ENCODE assay signal across 8 mouse cellular contexts in genomic region chr16:21322437-21322836, GRCm38 (mm10).
A peak's percentile ranks its signal among the peaks of the same experiment; 100 is the strongest.
DNase-seq lines count a peak whose midpoint lies in the region; ATAC-seq and TF ChIP-seq lines count a peak whose summit lies in the region.

No protein-coding gene starts in this region.

- H3K27me3 ChIP-seq in hindbrain, postnatal 0 days (ENCODE audit: insufficient read depth, low read length) = no peaks in the 10 kb centered on the region
- H3K27me3 ChIP-seq in midbrain, embryonic 16.5 days (ENCODE audit: control insufficient read depth, insufficient read depth, low read depth, low read length) = no peaks in the 10 kb centered on the region

- peak; percentile 80 for ATAC-seq in hindbrain, postnatal 0 days
- ATAC-seq in midbrain, embryonic 16.5 days = peak; percentile 74
- no peak for ATAC-seq in megakaryocyte progenitor cell, adult 5-6 weeks (replicated peaks; ENCODE audit: poor library complexity)

- no peaks in the 10 kb centered on the region for H3K9me3 ChIP-seq in hindbrain, postnatal 0 days (ENCODE audit: low read length)
- H3K9me3 ChIP-seq in midbrain, embryonic 16.5 days (replicated peaks; ENCODE audit: control insufficient read depth, low read length, poor library complexity, severe bottlenecking) = no peaks in the 10 kb centered on the region

- H3K4me1 ChIP-seq in hindbrain, postnatal 0 days (ENCODE audit: insufficient read depth, low read length) = peaks cover 7% of the 10 kb centered on the region; the same call in 1 of the 2 replicates
- no peaks in the 10 kb centered on the region; the same call in 1 of the 2 replicates for H3K4me1 ChIP-seq in midbrain, embryonic 16.5 days (ENCODE audit: control insufficient read depth, insufficient read depth, low read length)

- no peaks in the 10 kb centered on the region for H3K36me3 ChIP-seq in hindbrain, postnatal 0 days (ENCODE audit: insufficient read depth, low read length)
- no peaks in the 10 kb centered on the region for H3K36me3 ChIP-seq in midbrain, embryonic 16.5 days (ENCODE audit: control insufficient read depth, insufficient read depth, low read length)

- TF ChIP-seq CTCF in hindbrain, postnatal 0 days (IDR thresholded peaks at IDR 0.05; ENCODE audit: low read depth) = no peak

- WGBS in hindbrain, postnatal 0 days = 24% methylated on average over 10 of the region's 10 CpGs
- 25% methylated on average over 10 of the region's 10 CpGs for WGBS in midbrain, embryonic 16.5 days

- peak; percentile 73 to 83 for DNase-seq in cerebellum, postnatal 14 days
- no peak for DNase-seq in cerebellum, adult 9-10 months
- DNase-seq in right cerebral cortex, postnatal 4 days = peak; percentile 21
- DNase-seq in right cerebral cortex, adult 2 months (ENCODE audit: low spot score in 2 of 2) = no peak
- peak; percentile 86 for DNase-seq in hindbrain, postnatal 0 days (ENCODE audit: low spot score)
- DNase-seq in c-Kit-positive CD71-positive TER-119-positive erythroid progenitor cells, embryonic 14.5 days (ENCODE audit: low spot score) = no peak

- H3K4me3 ChIP-seq in hindbrain, postnatal 0 days (ENCODE audit: low read length) = no peak overlapping the region
- no peak overlapping the region for H3K4me3 ChIP-seq in midbrain, embryonic 16.5 days (ENCODE audit: low read depth, low read length)

- H3K9ac ChIP-seq in hindbrain, postnatal 0 days (replicated peaks; ENCODE audit: low read length) = no peak overlapping the region
- H3K9ac ChIP-seq in midbrain, embryonic 16.5 days (ENCODE audit: low read depth, low read length) = no peak overlapping the region

- no peak overlapping the region for H3K27ac ChIP-seq in hindbrain, postnatal 0 days
- no peak overlapping the region for H3K27ac ChIP-seq in midbrain, embryonic 16.5 days (ENCODE audit: low read length)

- H3K4me2 ChIP-seq in hindbrain, postnatal 0 days (ENCODE audit: low read depth, low read length) = peak overlapping the region; percentile 16; the same call in 1 of the 2 replicates
- no peak overlapping the region for H3K4me2 ChIP-seq in midbrain, embryonic 16.5 days (ENCODE audit: low read length)

Comparison
In these comparisons a context has a peak if more than half of its experiments do, and no peak if none do; other contexts are left out.
1. DNase-seq: peak in cerebellum, postnatal 14 days (2 of 2), right cerebral cortex, postnatal 4 days (single experiment) and hindbrain, postnatal 0 days (single experiment); none in cerebellum, adult 9-10 months (single experiment), right cerebral cortex, adult 2 months (0 of 2) and c-Kit-positive CD71-positive TER-119-positive erythroid progenitor cells, embryonic 14.5 days (single experiment).